Mouse (Mus musculus): ENCODE measurements around the gene Olfr667.

GRCm38 (mm10) chr7:104962520-104962919 is 41.2 kb upstream of the Olfr667 start, which contains the start of gene Olfr670:
- TF ChIP-seq GABPA (IDR thresholded peaks at IDR 0.05; ENCODE audit: insufficient replicate concordance, low read depth, low read length) (no peak), CHD2 (IDR thresholded peaks at IDR 0.05; ENCODE audit: low read length) (no peak), MAX (IDR thresholded peaks at IDR 0.05; ENCODE audit: low read length) (no peak), USF1 (IDR thresholded peaks at IDR 0.05; ENCODE audit: low read depth, low read length) (no peak), EP300 (IDR thresholded peaks at IDR 0.05; ENCODE audit: low read length) (no peak), POLR2A (IDR thresholded peaks at IDR 0.05; ENCODE audit: low read depth, low read length) (no peak), MAFK (IDR thresholded peaks at IDR 0.05; ENCODE audit: insufficient replicate concordance, low read length) (no peak), CTCF (conservative IDR thresholded peaks at IDR 0.05 in 1 of 2, IDR thresholded peaks at IDR 0.05 in 1 of 2; ENCODE audit: low read depth in 2 of 2, low read length in 2 of 2) (no peak), ZC3H11A (IDR thresholded peaks at IDR 0.05; ENCODE audit: low read depth, low read length) (no peak), ZKSCAN1 (IDR thresholded peaks at IDR 0.05; ENCODE audit: borderline replicate concordance, low read depth, low read length) (no peak), KAT2A (IDR thresholded peaks at IDR 0.05; ENCODE audit: insufficient replicate concordance, low read length) (no peak), MYC (IDR thresholded peaks at IDR 0.05; ENCODE audit: low read depth, low read length) (no peak)

Measured in CH12.LX (cell line).